Mouse (Mus musculus) adrenal gland, adult 18-20 months (tissue): Measurements from ENCODE around the gene Tspan14. TPM values are rescaled to one million over a fixed set of nuclear protein-coding genes. Genes with fewer than 3 reads are reported as not detected.

Experiments used
- DNase-seq, 2 experiments: peaks; one replicate each; pipeline ENCODE4 v3.0.0; 2021 to 2022; ENCODE audit warnings: low spot score in 2 of 2
- total RNA-seq, 2 experiments: library from RNA; stranded (reverse); gene quantifications; 1 replicate in 1 of 2; 2 replicates in 1 of 2; pipeline ENCODE4 v1.2.3; 2021

Gene Tspan14
- total RNA-seq, 2 experiments from 2014 or later = 33.7 to 35.0 TPM

DNA sequence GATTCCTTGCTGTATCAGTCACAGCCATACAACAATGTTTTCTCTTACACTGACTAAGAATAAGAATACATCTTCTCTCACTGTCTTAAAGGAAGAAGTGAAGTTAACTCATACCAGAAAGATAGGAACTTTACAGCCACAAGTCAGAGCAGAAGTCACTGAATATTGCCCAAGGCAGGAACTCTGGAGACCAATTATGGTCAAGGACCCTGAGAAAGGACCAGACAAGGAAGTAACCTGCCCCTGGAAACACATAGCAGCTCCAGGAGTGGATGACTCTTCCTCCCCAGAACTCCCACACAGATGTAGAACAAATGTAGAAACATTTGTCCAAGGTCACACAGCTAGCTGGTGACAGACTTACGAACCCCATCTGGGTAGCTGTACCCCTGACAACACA, 45.4 kb downstream of the Tspan14 start:
- no peak for DNase-seq

DNA sequence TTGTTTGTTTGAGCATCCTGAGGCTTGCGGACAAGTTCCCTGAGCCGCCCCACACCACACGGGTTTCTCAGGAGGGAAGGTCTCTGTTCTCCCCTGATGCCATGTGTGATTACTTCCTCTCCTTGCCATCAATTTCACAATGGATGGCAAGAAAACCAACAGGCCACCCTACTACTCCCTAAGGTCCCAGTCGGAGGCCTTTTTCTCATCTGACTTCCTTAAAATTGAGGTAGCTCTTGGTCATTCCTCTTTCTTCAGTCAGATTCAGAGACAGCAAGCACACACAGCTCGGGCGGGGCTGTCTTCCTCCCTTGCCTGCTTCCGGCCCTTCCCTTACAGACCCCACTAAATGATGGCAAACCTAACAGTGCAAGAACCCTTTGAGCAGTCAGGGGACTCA, 47.1 kb downstream of the Tspan14 start:
- no peak for DNase-seq

DNA sequence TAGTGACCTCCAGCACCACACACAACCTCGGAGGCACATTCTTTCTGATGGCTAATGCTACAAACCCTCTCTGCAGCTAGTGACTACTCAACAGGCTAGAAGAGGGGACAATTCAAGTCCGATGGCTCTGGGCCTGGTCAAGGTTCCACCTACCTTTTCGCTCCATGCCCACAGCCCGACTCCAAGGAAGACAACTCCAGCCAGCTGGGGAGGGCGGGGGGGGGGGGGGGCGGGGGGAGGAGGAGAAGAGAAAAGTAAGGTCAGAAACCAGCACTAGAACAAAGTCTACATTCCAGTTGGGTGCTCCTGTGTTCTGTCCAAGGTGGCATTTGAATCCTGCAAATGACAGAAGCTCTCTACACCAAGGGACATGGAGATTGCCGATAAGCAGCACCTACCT, 48.1 kb downstream of the Tspan14 start:
- no peak for DNase-seq

DNA sequence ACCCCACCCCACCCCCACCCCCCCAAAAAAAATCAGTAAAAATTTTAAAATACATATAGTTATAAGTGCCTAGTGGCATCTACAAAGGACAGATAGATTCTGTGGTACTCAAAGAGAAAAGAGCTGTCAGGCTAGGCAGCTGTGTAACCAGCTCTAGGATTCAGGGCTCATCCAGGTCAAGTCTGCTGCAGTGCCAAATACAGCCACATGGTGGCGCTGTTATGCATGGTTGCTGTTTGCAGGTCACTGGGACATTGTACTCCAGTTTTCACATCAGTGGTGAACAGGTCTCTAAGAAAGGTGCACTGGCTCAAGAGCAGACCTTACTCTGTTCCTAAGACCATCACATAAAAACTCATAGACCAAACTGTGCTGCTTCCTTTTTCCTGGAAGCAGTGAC, 49.0 kb downstream of the Tspan14 start:
- peak; percentile 93 for DNase-seq

DNA sequence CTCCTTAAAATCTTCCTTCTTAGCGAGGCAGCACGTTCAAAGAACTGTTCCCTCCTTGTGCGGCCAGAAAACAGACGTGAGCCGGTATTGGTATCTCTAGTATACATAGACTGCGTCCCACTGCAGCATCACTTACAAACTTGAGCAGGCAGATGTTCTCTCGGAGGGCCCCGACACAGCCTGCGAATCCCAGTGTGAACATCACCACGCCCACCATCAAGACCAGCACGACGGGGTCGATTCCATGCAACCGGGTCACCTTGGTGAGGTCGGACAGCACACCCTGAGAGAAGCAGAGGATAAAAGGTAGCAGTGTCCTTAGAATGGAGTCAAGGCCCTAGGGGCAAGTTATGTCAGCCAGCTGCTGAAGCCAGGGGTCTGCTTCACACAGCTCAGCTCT, 49.9 kb downstream of the Tspan14 start:
- DNase-seq = no peak

GRCm38 (mm10) chr14:40915838-40916237, 50.8 kb downstream of the Tspan14 start:
- no peak for DNase-seq

DNA sequence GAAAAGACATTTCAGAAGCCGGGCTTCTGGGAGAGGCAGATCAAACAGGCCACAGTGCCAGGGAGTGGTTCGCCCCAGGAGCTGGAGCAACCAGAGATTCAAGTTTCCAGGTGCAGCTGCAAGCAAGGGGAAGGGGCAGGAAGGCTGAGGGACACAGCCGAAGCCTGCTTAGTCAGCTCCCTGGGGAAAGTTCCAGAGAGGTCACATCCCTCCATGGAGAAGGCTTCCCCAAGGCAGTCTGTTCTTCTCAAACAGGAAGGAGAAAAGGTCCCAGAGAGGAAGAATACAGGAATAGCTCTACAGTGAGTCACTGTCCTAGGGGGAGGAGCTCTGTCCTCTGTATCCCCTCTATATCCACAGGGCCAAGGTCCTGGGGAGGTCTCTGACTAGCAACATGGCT, 51.9 kb downstream of the Tspan14 start:
- no peak for DNase-seq

DNA sequence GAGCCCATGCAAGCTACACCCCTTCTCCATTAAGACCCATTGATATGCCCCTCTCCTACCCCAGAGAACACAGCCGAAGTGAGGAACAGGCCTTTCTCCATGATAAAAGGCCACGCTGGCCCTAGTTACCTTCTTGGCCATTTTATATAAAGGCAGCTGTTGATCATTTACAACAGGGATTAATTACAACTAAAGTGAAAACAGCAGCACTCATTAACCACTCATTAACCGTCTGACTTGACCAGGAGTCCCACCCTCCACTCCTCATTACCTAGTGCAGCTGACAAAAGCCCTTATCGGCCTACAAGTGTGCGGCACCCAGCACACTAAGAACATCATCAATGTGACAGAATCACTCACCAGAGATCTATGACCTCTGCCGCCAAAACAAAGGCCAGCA, 52.9 kb downstream of the Tspan14 start:
- no peak for DNase-seq

GRCm38 (mm10) chr14:40911529-40911928, 55.1 kb downstream of the Tspan14 start:
- DNase-seq = no peak

GRCm38 (mm10) chr14:40908763-40909162, 57.8 kb downstream of the Tspan14 start:
- DNase-seq = no peak

DNA sequence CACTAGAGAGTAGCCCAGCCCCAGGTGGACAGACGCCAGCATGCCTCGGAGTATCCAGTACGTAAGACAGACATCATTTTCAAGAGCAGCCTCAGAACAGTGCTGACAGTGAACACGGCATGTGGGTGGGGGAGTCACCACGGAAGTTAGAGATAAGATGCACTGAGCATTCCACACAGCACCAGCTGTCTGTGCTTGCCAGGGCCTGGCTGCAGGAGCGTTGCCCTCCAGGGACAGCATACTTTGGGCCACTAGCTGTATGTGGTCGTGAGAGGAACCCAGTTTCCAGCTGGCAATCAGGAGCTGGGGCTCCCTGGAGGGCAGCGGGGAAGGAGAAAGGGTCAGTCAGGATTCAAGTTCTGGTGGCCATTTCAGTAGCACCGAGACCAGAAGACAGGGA, 59.8 kb downstream of the Tspan14 start:
- DNase-seq = no peak

- no peak for DNase-seq
Observed at GRCm38 (mm10) chr14:40905813-40906212, 60.8 kb downstream of the Tspan14 start.

DNA sequence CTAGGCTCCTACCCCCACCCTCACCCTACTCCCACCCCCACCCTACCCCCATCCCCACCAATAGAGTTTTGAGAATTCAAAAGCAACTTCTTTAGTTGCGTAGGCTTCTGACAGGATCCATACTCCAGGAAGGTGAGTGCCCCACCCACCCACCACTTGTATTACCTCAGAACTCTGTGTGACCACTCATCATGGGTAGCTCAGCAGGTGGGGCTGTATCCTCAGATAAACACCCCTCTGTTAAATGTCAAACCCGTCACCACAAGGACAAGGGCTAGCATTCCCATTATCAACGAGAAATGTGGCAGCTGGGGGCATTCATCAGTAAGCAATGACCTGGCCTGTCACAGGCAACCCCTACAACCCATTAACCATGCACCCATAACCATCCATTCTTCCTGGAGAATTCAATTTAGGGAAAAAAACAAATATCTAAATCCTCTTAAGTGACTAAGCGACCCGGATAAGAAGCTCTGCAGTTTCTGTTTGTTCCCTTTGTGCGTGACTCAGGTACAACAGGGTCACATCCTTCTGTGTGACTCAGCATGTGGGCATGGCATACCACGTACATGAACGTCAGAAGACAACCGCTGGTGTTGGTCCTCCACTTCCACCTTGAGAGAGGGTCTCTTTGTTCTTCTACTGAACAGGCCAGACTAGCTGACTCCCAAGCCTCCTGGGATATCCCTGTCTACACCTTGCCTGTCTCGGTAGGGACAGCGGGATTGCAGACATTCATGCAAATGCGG, 64.1 kb downstream of the Tspan14 start:
- DNase-seq = no peak

DNA sequence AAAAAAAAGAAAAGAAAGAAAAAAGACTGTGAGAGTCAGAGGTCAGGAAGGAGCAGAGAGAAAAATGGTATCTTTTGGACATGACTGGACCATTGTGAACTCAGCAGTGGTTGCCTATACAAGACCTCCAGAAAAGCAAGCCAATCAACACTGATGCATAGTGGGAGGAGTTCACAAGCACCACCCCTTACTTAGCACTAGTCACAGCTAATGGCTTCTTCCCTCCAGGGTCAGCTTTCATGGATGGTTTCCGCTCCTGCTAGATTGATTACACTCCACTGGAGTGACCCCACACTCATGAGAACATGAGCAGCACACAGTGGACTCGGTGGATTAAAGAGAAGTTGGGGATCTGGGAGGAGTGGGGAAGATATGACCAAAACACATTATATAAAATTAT, 66.3 kb downstream of the Tspan14 start:
- DNase-seq = no peak

- DNase-seq = no peak
Observed at GRCm38 (mm10) chr14:40897916-40898315, 68.7 kb downstream of the Tspan14 start.

DNA sequence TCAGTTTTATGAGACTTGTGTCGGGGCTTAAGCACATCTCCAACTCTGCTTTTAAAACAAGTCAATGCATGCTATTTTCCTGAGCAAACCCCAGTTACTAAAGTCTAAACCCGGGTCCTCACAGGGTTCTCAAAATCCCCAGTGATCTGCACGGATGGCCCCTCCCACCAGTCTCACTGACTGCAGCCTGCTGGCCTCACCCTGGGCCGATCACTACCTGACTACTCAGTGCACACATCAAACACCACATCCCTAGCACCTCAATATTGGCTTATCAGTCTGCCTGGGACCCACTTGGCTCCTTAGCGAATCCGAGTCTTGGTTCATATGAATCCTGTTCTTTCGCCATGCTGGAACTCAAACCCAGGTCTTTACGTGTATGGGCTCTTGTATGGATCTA, 70.9 kb downstream of the Tspan14 start:
- DNase-seq = no peak

- peak; percentile 74 to 80 for DNase-seq
Observed at GRCm38 (mm10) chr14:40894576-40895247, 71.9 kb downstream of the Tspan14 start.

DNA sequence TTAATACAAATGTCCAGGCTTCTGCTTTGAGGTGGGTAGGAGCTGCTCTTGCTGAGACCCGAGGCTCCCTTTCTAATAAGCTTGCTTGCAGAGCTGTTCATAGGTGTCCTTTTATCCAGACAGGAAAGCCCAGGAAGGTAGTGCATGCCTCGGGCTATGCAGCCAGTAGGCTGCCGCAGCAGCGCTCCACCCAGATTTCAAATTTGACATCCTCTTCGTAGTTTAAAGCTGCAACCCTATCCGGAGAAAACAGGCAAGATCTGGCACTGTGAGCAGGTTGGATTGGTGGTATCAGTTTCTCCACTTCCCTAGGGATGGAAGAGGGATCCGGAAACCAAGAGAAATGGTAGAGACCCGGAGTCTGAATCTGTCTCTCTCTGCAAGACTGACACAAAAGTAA, 72.7 kb downstream of the Tspan14 start:
- no peak for DNase-seq

- no peak for DNase-seq
Observed at GRCm38 (mm10) chr14:40893196-40893595, 73.4 kb downstream of the Tspan14 start, which contains the start of gene Sh2d4b. Gene Sh2d4b, minus strand, starts transcription at chr14:40893266.

GRCm38 (mm10) chr14:40892326-40892825, 74.2 kb downstream of the Tspan14 start:
- no peak for DNase-seq

DNA sequence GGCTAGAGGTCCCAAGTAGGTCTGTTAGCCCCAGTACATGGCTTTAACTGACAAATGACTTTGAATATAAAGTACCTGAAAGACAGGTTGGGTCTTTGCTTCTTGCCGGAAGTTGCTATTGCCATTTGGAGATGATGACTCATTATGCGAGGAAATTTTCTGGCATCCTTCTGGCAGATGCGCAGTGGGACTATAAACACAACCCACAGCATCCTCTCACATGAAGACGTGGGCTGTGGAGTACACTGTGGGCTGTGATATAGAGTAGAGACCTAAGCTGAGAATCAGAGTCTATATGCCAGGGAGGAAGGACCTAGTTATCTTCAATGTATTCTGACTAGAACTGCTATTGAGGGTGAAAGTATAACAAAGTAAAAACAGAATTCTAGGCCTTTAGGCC, 75.1 kb downstream of the Tspan14 start:
- DNase-seq = no peak

DNA sequence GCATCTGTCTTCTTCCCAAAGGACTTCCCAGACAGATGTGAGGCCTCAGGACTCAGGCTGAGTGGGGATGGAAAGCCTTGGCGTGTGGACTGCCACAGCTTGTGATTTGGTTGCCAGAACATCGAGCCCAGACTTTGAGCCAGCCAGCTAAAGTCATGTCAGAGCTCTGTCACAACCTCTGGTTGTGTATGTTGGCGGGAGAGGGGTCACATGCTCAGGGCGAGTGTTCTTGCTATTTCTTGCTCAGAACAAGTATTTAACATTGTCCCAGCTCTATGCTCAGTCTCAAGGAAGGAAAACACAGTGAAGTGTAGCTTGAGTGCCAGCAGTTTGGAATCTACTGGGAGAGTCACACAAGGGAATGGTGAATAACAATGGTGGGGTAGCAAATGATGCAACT, 76.9 kb downstream of the Tspan14 start:
- no peak for DNase-seq

GRCm38 (mm10) chr14:40889181-40889580, 77.4 kb downstream of the Tspan14 start:
- DNase-seq = no peak
